Mouse (Mus musculus) granulocyte monocyte progenitor cell, adult 5-6 weeks (primary cell): Measurements from ENCODE around the gene Hoxa3. TPM values are rescaled to one million over a fixed set of nuclear protein-coding genes. Genes with fewer than 3 reads are reported as not detected.

Experiments
- ATAC-seq: replicated peaks from 2 replicates; pipeline ENCODE4 v1.8.0; 2016; ENCODE audit warnings: mild to moderate bottlenecking, moderate TSS enrichment, inconsistent platforms; ENCODE audit not compliant: poor library complexity, severe bottlenecking
- total RNA-seq, 2 experiments: library from RNA; stranded (forward) in 1 of 2; stranded (reverse) in 1 of 2; fragments of 200-712, 200-1000 nt in 1 of 2; fragments of >200 nt in 1 of 2; fragmentation: Nextera tagmentation in 1 of 2; gene quantifications; 2 replicates each; pipeline ENCODE4 v1.2.3; 2014 to 2017

Hoxa3 gene
- total RNA-seq, 2 experiments from 2014 or later = 1.7 TPM; not detected in 1

GRCm38 (mm10) chr6:52191860-52192550, 21.1 kb downstream of the Hoxa3 start:
- ATAC-seq = peak; percentile 98

- ATAC-seq = peak; percentile 18; the same call in 1 of the 2 replicates
These were observed 22.0 kb downstream of the Hoxa3 start, which contains the start of gene Hoxa4 for GRCm38 (mm10) chr6:52190906-52191810. TSS of gene Hoxa4 (minus strand) at chr6:52191753.

- no peak for ATAC-seq
These were observed 22.7 kb downstream of the Hoxa3 start for GRCm38 (mm10) chr6:52190410-52190809.

- no peak for ATAC-seq
These were observed 23.2 kb downstream of the Hoxa3 start for GRCm38 (mm10) chr6:52189909-52190308.

- ATAC-seq = no peak
These were observed 24.0 kb downstream of the Hoxa3 start for GRCm38 (mm10) chr6:52189172-52189591.

GRCm38 (mm10) chr6:52186500-52186899, 26.6 kb downstream of the Hoxa3 start:
- no peak for ATAC-seq

- ATAC-seq = no peak
These were observed 27.3 kb downstream of the Hoxa3 start for GRCm38 (mm10) chr6:52185834-52186233.

- ATAC-seq = no peak
These were observed 27.9 kb downstream of the Hoxa3 start for GRCm38 (mm10) chr6:52185222-52185621.

- no peak for ATAC-seq
These were observed 28.5 kb downstream of the Hoxa3 start for GRCm38 (mm10) chr6:52184668-52185067.

- no peak for ATAC-seq
These were observed 29.6 kb downstream of the Hoxa3 start for GRCm38 (mm10) chr6:52183311-52184080.

GRCm38 (mm10) chr6:52182793-52183192, 30.3 kb downstream of the Hoxa3 start:
- ATAC-seq = no peak

- no peak for ATAC-seq
These were observed 31.1 kb downstream of the Hoxa3 start for GRCm38 (mm10) chr6:52182030-52182429.

GRCm38 (mm10) chr6:52180726-52181125, 32.4 kb downstream of the Hoxa3 start:
- ATAC-seq = no peak

GRCm38 (mm10) chr6:52180213-52180710, 32.9 kb downstream of the Hoxa3 start:
- no peak for ATAC-seq

GRCm38 (mm10) chr6:52179690-52180089, 33.4 kb downstream of the Hoxa3 start:
- no peak for ATAC-seq

GRCm38 (mm10) chr6:52178918-52179665, 34.0 kb downstream of the Hoxa3 start:
- no peak for ATAC-seq

GRCm38 (mm10) chr6:52177806-52178205, 35.3 kb downstream of the Hoxa3 start:
- no peak for ATAC-seq

GRCm38 (mm10) chr6:52177061-52177735, 35.9 kb downstream of the Hoxa3 start, which contains the start of gene 5730596B20Rik:
TSS of gene 5730596B20Rik (plus strand) at chr6:52177498.
- ATAC-seq = no peak

- no peak for ATAC-seq
These were observed 36.7 kb downstream of the Hoxa3 start for GRCm38 (mm10) chr6:52176391-52176790.
